Mouse (Mus musculus) CH12.LX (cell line): Measurements from ENCODE around the gene Sptbn2.

ENCODE experiments used
- CTCF ChIP-seq, 2 experiments: IDR thresholded peaks in 1 of 2; conservative IDR thresholded peaks in 1 of 2; 2 replicates each; pipeline ENCODE4 v1.5.1; 2011 to 2012; ENCODE audit warnings: low read depth in 2 of 2, low read length in 2 of 2, improper control_type of control experiment in 1 of 2, inconsistent platforms in 1 of 2, mild to moderate bottlenecking in 1 of 2, moderate library complexity in 1 of 2
- E2F4 ChIP-seq: IDR thresholded peaks from 2 replicates; pipeline ENCODE4 v1.6.1; 2011; ENCODE audit warnings: low read depth, low read length, improper control_type of control experiment; ENCODE audit not compliant: insufficient replicate concordance
- EP300 ChIP-seq: IDR thresholded peaks from 2 replicates; pipeline ENCODE4 v1.6.1; 2011; ENCODE audit warnings: low read length, improper control_type of control experiment
- ETS1 ChIP-seq: conservative IDR thresholded peaks from 2 replicates; pipeline ENCODE4 v1.6.1; 2012; ENCODE audit warnings: low read depth, mild to moderate bottlenecking, inconsistent platforms, low read length, improper control_type of control experiment, moderate library complexity
- GABPA ChIP-seq: IDR thresholded peaks from 2 replicates; pipeline ENCODE4 v1.6.1; 2012; ENCODE audit warnings: low read depth, low read length, improper control_type of control experiment, inconsistent platforms; ENCODE audit not compliant: insufficient replicate concordance
- MAX ChIP-seq: IDR thresholded peaks from 2 replicates; pipeline ENCODE4 v1.6.1; 2011; ENCODE audit warnings: low read length, improper control_type of control experiment
- NRF1 ChIP-seq: IDR thresholded peaks from 2 replicates; pipeline ENCODE4 v1.6.1; 2014; ENCODE audit warnings: low read depth, mild to moderate bottlenecking, inconsistent platforms, low read length, improper control_type of control experiment, moderate library complexity
- POLR2A ChIP-seq: IDR thresholded peaks from 2 replicates; pipeline ENCODE4 v1.6.1; 2011; ENCODE audit warnings: low read depth, mild to moderate bottlenecking, improper control_type of control experiment, low read length
- POLR2AphosphoS2 ChIP-seq: IDR thresholded peaks from 2 replicates; pipeline ENCODE4 v1.6.1; 2011; ENCODE audit warnings: low read depth, low read length, improper control_type of control experiment
- RCOR1 ChIP-seq: conservative IDR thresholded peaks from 2 replicates; pipeline ENCODE4 v1.6.1; 2012; ENCODE audit warnings: low read depth, mild to moderate bottlenecking, inconsistent platforms, low read length, improper control_type of control experiment
- SIN3A ChIP-seq: IDR thresholded peaks from 2 replicates; pipeline ENCODE4 v1.6.1; 2012; ENCODE audit warnings: low read length, improper control_type of control experiment, inconsistent platforms
- TCF12 ChIP-seq: IDR thresholded peaks from 2 replicates; pipeline ENCODE4 v1.6.1; 2014; ENCODE audit warnings: low read depth, mild to moderate bottlenecking, inconsistent platforms, low read length, improper control_type of control experiment
- ZC3H11A ChIP-seq: IDR thresholded peaks from 2 replicates; pipeline ENCODE4 v1.6.1; 2012; ENCODE audit warnings: low read depth, mild to moderate bottlenecking, inconsistent platforms, low read length, improper control_type of control experiment

DNA sequence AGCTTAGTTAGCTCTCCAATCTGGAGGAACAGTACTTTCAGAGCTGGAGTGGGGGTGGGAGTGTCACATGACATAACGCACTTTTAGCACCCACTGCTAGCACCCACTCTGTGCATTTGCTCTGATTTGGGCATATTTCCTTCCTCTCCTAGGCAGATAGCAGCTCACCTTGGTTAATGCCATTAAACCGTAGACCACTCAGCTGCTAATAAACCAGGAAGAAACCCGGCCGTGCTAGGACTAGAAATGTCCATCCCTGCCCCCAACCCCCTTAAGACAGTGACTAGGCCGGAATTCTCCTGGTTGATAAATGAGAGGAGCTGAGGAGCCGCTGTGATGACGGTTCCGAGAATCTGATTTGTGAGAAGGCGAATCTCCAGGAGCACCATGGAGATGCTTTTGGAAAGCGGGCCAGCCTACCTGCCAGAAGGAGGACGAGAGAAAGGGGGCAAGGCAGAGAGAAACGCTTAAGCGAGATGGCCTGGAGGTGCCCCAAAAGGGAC, at the start of gene Sptbn2:
- no peak for TF ChIP-seq MAX
- no peak for TF ChIP-seq POLR2A
- no peak for TF ChIP-seq E2F4
- TF ChIP-seq RCOR1 = no peak
- TF ChIP-seq ZC3H11A = no peak
- no peak for TF ChIP-seq POLR2AphosphoS2
- TF ChIP-seq ETS1 = no peak
- TF ChIP-seq EP300 = no peak
- TF ChIP-seq CTCF (conservative IDR thresholded peaks at IDR 0.05 in 1 of 2, IDR thresholded peaks at IDR 0.05 in 1 of 2; ENCODE audit: low read depth in 2 of 2, low read length in 2 of 2) = no peak
- TF ChIP-seq NRF1 = no peak
- no peak for TF ChIP-seq SIN3A
- no peak for TF ChIP-seq TCF12
- TF ChIP-seq GABPA = no peak
